Mouse (Mus musculus): Measurements from ENCODE around the gene Ctxn2.

- no peak for TF ChIP-seq POLR2A (IDR thresholded peaks at IDR 0.05; ENCODE audit: insufficient read depth, low read depth, low read length)
- TF ChIP-seq CTCF (IDR thresholded peaks at IDR 0.05; ENCODE audit: insufficient read depth, low read depth, low read length) = no peak
Measured at GRCm38 (mm10) chr2:125125824-125126223, 10.7 kb upstream of the Ctxn2 start.

All from olfactory bulb, adult 2 months (tissue).